Mouse (Mus musculus): ENCODE measurements around the gene Olfr689.
"Not testable (repeated sequence)": the region's sequence is repeated elsewhere in the genome, so short reads cannot be mapped to it uniquely, and the experiment has no call there.

Gene Olfr689

GRCm38 (mm10) chr7:105310865-105311264, at the start of gene Olfr689:
Gene Olfr689 (plus strand): TSS chr7:105311165.
- DNase-seq (ENCODE audit: extremely low spot score, low spot score), result no peak

GRCm38 (mm10) chr7:105272426-105272825, 38.5 kb upstream of the Olfr689 start:
- no peak for DNase-seq (ENCODE audit: extremely low spot score, low spot score)

GRCm38 (mm10) chr7:105287795-105288194, 23.2 kb upstream of the Olfr689 start, which contains the start of gene Olfr688:
Gene Olfr688 (plus strand): TSS chr7:105288095.
- no peak for DNase-seq (ENCODE audit: extremely low spot score, low spot score)

- no peak for DNase-seq (ENCODE audit: extremely low spot score, low spot score)
These were observed 20.9 kb upstream of the Olfr689 start for GRCm38 (mm10) chr7:105290051-105290450.

- DNase-seq (ENCODE audit: extremely low spot score, low spot score), result no peak
These were observed 14.3 kb downstream of the Olfr689 start for GRCm38 (mm10) chr7:105325302-105325701.

GRCm38 (mm10) chr7:105334004-105334403, 23.0 kb downstream of the Olfr689 start, which contains the start of gene Olfr690:
Gene Olfr690 (minus strand): TSS chr7:105334104.
- no peak for DNase-seq (ENCODE audit: extremely low spot score, low spot score)

- no peak for DNase-seq (ENCODE audit: extremely low spot score, low spot score)
These were observed 31.2 kb downstream of the Olfr689 start, which contains the start of gene Olfr691 for GRCm38 (mm10) chr7:105342170-105342569. Gene Olfr691 (minus strand): TSS chr7:105342270.

GRCm38 (mm10) chr7:105342752-105343151, 31.8 kb downstream of the Olfr689 start:
- no peak for DNase-seq (ENCODE audit: extremely low spot score, low spot score)

- DNase-seq (ENCODE audit: extremely low spot score, low spot score), result not testable (repeated sequence)
These were observed 45.1 kb downstream of the Olfr689 start for GRCm38 (mm10) chr7:105356064-105356463.

- not testable (repeated sequence) for DNase-seq (ENCODE audit: extremely low spot score, low spot score)
These were observed 45.5 kb downstream of the Olfr689 start for GRCm38 (mm10) chr7:105356487-105356886.

- DNase-seq (ENCODE audit: extremely low spot score, low spot score), result no peak
These were observed 50.7 kb downstream of the Olfr689 start for GRCm38 (mm10) chr7:105361713-105362112.

- no peak for DNase-seq (ENCODE audit: extremely low spot score, low spot score)
These were observed 56.3 kb downstream of the Olfr689 start for GRCm38 (mm10) chr7:105367268-105367667.

GRCm38 (mm10) chr7:105367930-105368329, 57.0 kb downstream of the Olfr689 start, which contains the start of gene Olfr692:
Gene Olfr692 (plus strand): TSS chr7:105368230.
- DNase-seq (ENCODE audit: extremely low spot score, low spot score), result no peak

- DNase-seq (ENCODE audit: extremely low spot score, low spot score), result no peak
These were observed 57.6 kb downstream of the Olfr689 start for GRCm38 (mm10) chr7:105368521-105368920.

All from neural tube, embryonic 10.5 days (tissue).